Mouse (Mus musculus): ENCODE measurements at regions not wholly inside any gene's neighbourhood (a gene's known extent, or its start where the extent isn't known, plus 50 kb on each side); places are given as distances from the start of the nearest gene placed in this dataset.

- H3K36me3 ChIP-seq: no peaks in the 10 kb centered on the region
- H3K4me1 ChIP-seq: no peaks in the 10 kb centered on the region; the same call in 1 of the 2 replicates
- H3K9me3 ChIP-seq: no peaks in the 10 kb centered on the region
- H3K9ac ChIP-seq: no peak overlapping the region
- H3K4me3 ChIP-seq: no peak overlapping the region
- no peak for ATAC-seq (ENCODE audit: insufficient number of reproducible peaks, insufficient read depth, low FRiP score, low TSS enrichment, low read depth)
- no peak overlapping the region for H3K4me2 ChIP-seq
- no peak overlapping the region for H3K27ac ChIP-seq
- no peaks in the 10 kb centered on the region for H3K27me3 ChIP-seq
- WGBS: 66% methylated on average over 21 of the region's 21 CpGs
Observed at GRCm38 (mm10) chr15:59173452-59174245, 284.6 kb downstream of the Gm49356 start.

GRCm38 (mm10) chr15:59174246-59174751, 285.2 kb downstream of the Gm49356 start:
- H3K9me3 ChIP-seq: no peaks in the 10 kb centered on the region
- 49% methylated on average over 7 of the region's 7 CpGs for WGBS
- H3K36me3 ChIP-seq: no peaks in the 10 kb centered on the region
- H3K9ac ChIP-seq: no peak overlapping the region
- H3K4me3 ChIP-seq: no peak overlapping the region
- H3K4me1 ChIP-seq: no peaks in the 10 kb centered on the region; the same call in 1 of the 2 replicates
- ATAC-seq (ENCODE audit: insufficient number of reproducible peaks, insufficient read depth, low FRiP score, low TSS enrichment, low read depth): no peak
- no peaks in the 10 kb centered on the region for H3K27me3 ChIP-seq
- no peak overlapping the region for H3K4me2 ChIP-seq
- H3K27ac ChIP-seq: no peak overlapping the region

GRCm38 (mm10) chr15:59174893-59175531, 285.9 kb downstream of the Gm49356 start:
- Histone ChIP-seq H3K4me3 (no peak overlapping the region), H3K9ac (no peak overlapping the region), H3K9me3 (no peaks in the 10 kb centered on the region), H3K36me3 (no peaks in the 10 kb centered on the region), H3K27me3 (no peaks in the 10 kb centered on the region), H3K4me1 (no peaks in the 10 kb centered on the region; the same call in 1 of the 2 replicates), H3K27ac (no peak overlapping the region), H3K4me2 (no peak overlapping the region)
- WGBS: 74% methylated on average over 8 of the region's 8 CpGs
- no peak for ATAC-seq (ENCODE audit: insufficient number of reproducible peaks, insufficient read depth, low FRiP score, low TSS enrichment, low read depth)

- 86% methylated on average over 3 of the region's 3 CpGs for WGBS
- Histone ChIP-seq H3K36me3 (no peaks in the 10 kb centered on the region), H3K4me3 (no peak overlapping the region), H3K9me3 (no peaks in the 10 kb centered on the region), H3K27me3 (no peaks in the 10 kb centered on the region), H3K9ac (no peak overlapping the region), H3K4me2 (no peak overlapping the region), H3K27ac (no peak overlapping the region), H3K4me1 (no peaks in the 10 kb centered on the region)
- no peak for ATAC-seq (ENCODE audit: insufficient number of reproducible peaks, insufficient read depth, low FRiP score, low TSS enrichment, low read depth)
Observed at GRCm38 (mm10) chr15:59180076-59180475, 291.0 kb downstream of the Gm49356 start.

- no peaks in the 10 kb centered on the region for H3K9me3 ChIP-seq
- no peak for ATAC-seq (ENCODE audit: insufficient number of reproducible peaks, insufficient read depth, low FRiP score, low TSS enrichment, low read depth)
- 78% methylated on average over 9 of the region's 9 CpGs for WGBS
- no peak overlapping the region for H3K4me2 ChIP-seq
- 0 out of 2 replicates have a peak, but pooled peaks cover 6% of the 10 kb centered on the region for H3K4me1 ChIP-seq
- H3K36me3 ChIP-seq: no peaks in the 10 kb centered on the region
- no peaks in the 10 kb centered on the region for H3K27me3 ChIP-seq
- no peak overlapping the region for H3K9ac ChIP-seq
- no peak overlapping the region for H3K27ac ChIP-seq
- H3K4me3 ChIP-seq: no peak overlapping the region
Observed at GRCm38 (mm10) chr15:59184461-59184860, 295.4 kb downstream of the Gm49356 start.

- 0 out of 2 replicates have a peak, but pooled peaks cover 6% of the 10 kb centered on the region for H3K4me1 ChIP-seq
- 72% methylated on average over 4 of the region's 4 CpGs for WGBS
- H3K27ac ChIP-seq: no peak overlapping the region
Observed at GRCm38 (mm10) chr15:59187566-59187965, 298.5 kb downstream of the Gm49356 start.

GRCm38 (mm10) chr15:59188371-59188770, 299.3 kb downstream of the Gm49356 start:
- Histone ChIP-seq H3K27ac (no peak overlapping the region), H3K4me3 (no peak overlapping the region), H3K4me1 (0 out of 2 replicates have a peak, but pooled peaks cover 6% of the 10 kb centered on the region), H3K27me3 (no peaks in the 10 kb centered on the region), H3K4me2 (no peak overlapping the region), H3K36me3 (no peaks in the 10 kb centered on the region), H3K9ac (no peak overlapping the region), H3K9me3 (no peaks in the 10 kb centered on the region)
- no peak for ATAC-seq (ENCODE audit: insufficient number of reproducible peaks, insufficient read depth, low FRiP score, low TSS enrichment, low read depth)
- 25% methylated on average over 4 of the region's 4 CpGs for WGBS

More at GRCm38 (mm10) chr15:59187566-59187965, 298.5 kb downstream of the Gm49356 start:
- no peaks in the 10 kb centered on the region for H3K36me3 ChIP-seq
- no peaks in the 10 kb centered on the region for H3K27me3 ChIP-seq
- no peak overlapping the region for H3K4me2 ChIP-seq
- no peak overlapping the region for H3K9ac ChIP-seq
- ATAC-seq (ENCODE audit: insufficient number of reproducible peaks, insufficient read depth, low FRiP score, low TSS enrichment, low read depth): no peak
- H3K4me3 ChIP-seq: no peak overlapping the region
- H3K9me3 ChIP-seq: no peaks in the 10 kb centered on the region

- Histone ChIP-seq H3K27ac (no peak overlapping the region), H3K9ac (no peak overlapping the region), H3K36me3 (no peaks in the 10 kb centered on the region), H3K4me1 (0 out of 2 replicates have a peak, but pooled peaks cover 6% of the 10 kb centered on the region), H3K4me2 (no peak overlapping the region), H3K27me3 (no peaks in the 10 kb centered on the region), H3K4me3 (no peak overlapping the region), H3K9me3 (no peaks in the 10 kb centered on the region)
- WGBS: 84% methylated on average over 5 of the region's 5 CpGs
- no peak for ATAC-seq (ENCODE audit: insufficient number of reproducible peaks, insufficient read depth, low FRiP score, low TSS enrichment, low read depth)
Observed at GRCm38 (mm10) chr15:59190511-59190910, 301.4 kb downstream of the Gm49356 start.

GRCm38 (mm10) chr15:59194421-59194820, 305.3 kb downstream of the Gm49356 start:
- H3K36me3 ChIP-seq: no peaks in the 10 kb centered on the region
- no peaks in the 10 kb centered on the region for H3K9me3 ChIP-seq
- no peak overlapping the region for H3K27ac ChIP-seq
- no peak overlapping the region for H3K9ac ChIP-seq
- no peak overlapping the region for H3K4me3 ChIP-seq
- ATAC-seq (ENCODE audit: insufficient number of reproducible peaks, insufficient read depth, low FRiP score, low TSS enrichment, low read depth): no peak
- 59% methylated on average over 10 of the region's 10 CpGs for WGBS
- H3K4me1 ChIP-seq: peaks cover 23% of the 10 kb centered on the region
- no peak overlapping the region for H3K4me2 ChIP-seq
- no peaks in the 10 kb centered on the region for H3K27me3 ChIP-seq

GRCm38 (mm10) chr15:59196351-59196750, 307.3 kb downstream of the Gm49356 start:
- H3K4me1 ChIP-seq: peaks cover 23% of the 10 kb centered on the region
- no peaks in the 10 kb centered on the region for H3K9me3 ChIP-seq
- ATAC-seq (ENCODE audit: insufficient number of reproducible peaks, insufficient read depth, low FRiP score, low TSS enrichment, low read depth): no peak
- no peak overlapping the region for H3K9ac ChIP-seq
- H3K4me3 ChIP-seq: no peak overlapping the region
- no peaks in the 10 kb centered on the region for H3K36me3 ChIP-seq
- no peak overlapping the region for H3K4me2 ChIP-seq
- no peaks in the 10 kb centered on the region for H3K27me3 ChIP-seq
- peak overlapping the region; percentile 5; the same call in 1 of the 2 replicates for H3K27ac ChIP-seq
- 81% methylated on average over 5 of the region's 5 CpGs for WGBS

- H3K9me3 ChIP-seq: no peaks in the 10 kb centered on the region
- H3K4me2 ChIP-seq: no peak overlapping the region
- peak overlapping the region; percentile 78 for H3K27ac ChIP-seq
- peak; percentile 44; the same call in 1 of the 2 replicates for ATAC-seq (ENCODE audit: insufficient number of reproducible peaks, insufficient read depth, low FRiP score, low TSS enrichment, low read depth)
- H3K4me1 ChIP-seq: peaks cover 27% of the 10 kb centered on the region
- H3K36me3 ChIP-seq: no peaks in the 10 kb centered on the region
- H3K27me3 ChIP-seq: no peaks in the 10 kb centered on the region
- peak overlapping the region; percentile 27; the same call in 1 of the 2 replicates for H3K9ac ChIP-seq
- H3K4me3 ChIP-seq: no peak overlapping the region
- WGBS: 16% methylated on average over 7 of the region's 7 CpGs
Observed at GRCm38 (mm10) chr15:59197455-59198391, 308.6 kb downstream of the Gm49356 start.

All from embryonic facial prominence, embryonic 13.5 days (tissue).